Mouse (Mus musculus) C2C12 (cell line): ENCODE data around the gene Rnd3. TPM values are rescaled to one million over a fixed set of nuclear protein-coding genes. Genes with fewer than 3 reads are reported as not detected.

Experiments
- H3K27me3 ChIP-seq: one replicate; pipeline ENCODE4 v1.6.1; 2011; ENCODE audit not compliant: control insufficient read depth, insufficient read depth, insufficient read length
- H3K36me3 ChIP-seq: one replicate; pipeline ENCODE4 v1.6.1; 2011; ENCODE audit not compliant: control insufficient read depth, insufficient read depth
- H3K4me3 ChIP-seq: one replicate; pipeline ENCODE4 v1.5.1; 2011; ENCODE audit warnings: mild to moderate bottlenecking, control low read depth; ENCODE audit not compliant: poor library complexity, insufficient read depth, severe bottlenecking
- H3K79me2 ChIP-seq: one replicate; pipeline ENCODE4 v1.6.1; 2011; ENCODE audit not compliant: control insufficient read depth, insufficient read depth
- H3K79me3 ChIP-seq: one replicate; pipeline ENCODE4 v1.6.1; 2011; ENCODE audit warnings: low read depth, control low read depth
- H3ac ChIP-seq: one replicate; pipeline ENCODE3; 2011; ENCODE audit warnings: low read depth; ENCODE audit not compliant: control insufficient read depth, insufficient read length
- CEBPB ChIP-seq: IDR thresholded peaks from one replicate; pipeline ENCODE4 v1.6.1; 2011; ENCODE audit warnings: low read depth, mild to moderate bottlenecking, control low read depth, moderate library complexity
- CTCF ChIP-seq: IDR thresholded peaks from one replicate; pipeline ENCODE4 v1.5.1; 2011; ENCODE audit not compliant: control insufficient read depth, insufficient read depth, insufficient read length
- FOSL1 ChIP-seq: IDR thresholded peaks from one replicate; pipeline ENCODE4 v1.8.0; 2011; ENCODE audit warnings: mild to moderate bottlenecking, low read length; ENCODE audit not compliant: poor library complexity, insufficient read depth, severe bottlenecking
- MAX ChIP-seq: IDR thresholded peaks from one replicate; pipeline ENCODE4 v1.6.1; 2011; ENCODE audit warnings: mild to moderate bottlenecking, control low read depth
- MYOD1 ChIP-seq: IDR thresholded peaks from one replicate; pipeline ENCODE4 v1.6.1; 2011; ENCODE audit warnings: low read depth; ENCODE audit not compliant: control insufficient read depth, insufficient read length
- MYOG ChIP-seq: IDR thresholded peaks from one replicate; pipeline ENCODE4 v1.6.1; 2011; ENCODE audit not compliant: control insufficient read depth, insufficient read length; ENCODE audit errors: extremely low read depth
- USF1 ChIP-seq: IDR thresholded peaks from one replicate; pipeline ENCODE4 v1.6.1; 2011; ENCODE audit warnings: low read depth, mild to moderate bottlenecking, control low read depth, moderate library complexity
- long read RNA-seq, 2 experiments: library from polyadenylated mRNA; unstranded; transcript quantifications; one replicate each; pipeline ENCODE4 v2.0.0; 2019 to 2020
- polyA plus RNA-seq: library from polyadenylated mRNA; unstranded; fragments of >200 nt; fragmentation: generic; extraction: Trizol; gene quantifications from one replicate; pipeline ENCODE4 v1.2.1, GENCODE M21; 2012; ENCODE audit warnings: missing spikeins

Rnd3 gene
- polyA plus RNA-seq: 8.5 TPM
- long read RNA-seq, experiment 1, transcript Rnd3-201 (5 exons, 2,828 nt): major isoform, 60 of 69 reads
- long read RNA-seq, experiment 1, partial matches to known transcripts: 7 of 69 reads
- long read RNA-seq, experiment 1, other reads (novel, unspliced or antisense): 2 of 69 reads
- long read RNA-seq, experiment 2, transcript Rnd3-201 (5 exons, 2,828 nt): major isoform, 251 of 253 reads
- long read RNA-seq, experiment 2, partial matches to known transcripts: 0 of 253 reads
- long read RNA-seq, experiment 2, other reads (novel, unspliced or antisense): 2 of 253 reads

DNA sequence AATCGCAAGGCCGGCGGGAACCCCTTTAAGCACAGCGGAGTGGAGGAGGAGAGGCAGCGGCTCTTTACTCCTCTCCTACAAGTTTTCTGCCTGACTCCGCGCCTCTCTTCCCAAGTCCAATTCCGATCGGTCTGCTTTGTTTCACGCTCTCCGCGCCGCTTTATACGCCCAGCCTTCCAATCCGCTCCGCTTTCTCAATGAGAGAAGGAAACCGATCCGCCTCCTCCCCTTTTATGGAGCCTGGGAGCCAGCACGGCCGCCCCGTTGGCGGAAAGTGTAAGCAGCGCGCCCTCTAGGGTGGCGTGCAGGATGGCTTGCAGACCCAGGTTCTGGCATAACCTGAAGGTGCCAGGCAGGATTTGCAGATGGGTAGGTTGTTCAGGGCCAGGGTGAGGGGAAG lies at the start of gene Rnd3:
Rnd3 (minus strand) TSS at position 137 of the 400 bp plus-strand sequence.
- Histone ChIP-seq H3K79me3 (peaks cover 46% of the 10 kb centered on the region), H3K27me3 (no peaks in the 10 kb centered on the region), H3K36me3 (peaks cover 19% of the 10 kb centered on the region), H3ac (peak within 1 kb of the TSS; percentile 91), H3K79me2 (peaks cover 50% of the 10 kb centered on the region), H3K4me3 (peak within 1 kb of the TSS; percentile 97)
- no peak for TF ChIP-seq MYOD1
- peak; percentile 90 for TF ChIP-seq CTCF

DNA sequence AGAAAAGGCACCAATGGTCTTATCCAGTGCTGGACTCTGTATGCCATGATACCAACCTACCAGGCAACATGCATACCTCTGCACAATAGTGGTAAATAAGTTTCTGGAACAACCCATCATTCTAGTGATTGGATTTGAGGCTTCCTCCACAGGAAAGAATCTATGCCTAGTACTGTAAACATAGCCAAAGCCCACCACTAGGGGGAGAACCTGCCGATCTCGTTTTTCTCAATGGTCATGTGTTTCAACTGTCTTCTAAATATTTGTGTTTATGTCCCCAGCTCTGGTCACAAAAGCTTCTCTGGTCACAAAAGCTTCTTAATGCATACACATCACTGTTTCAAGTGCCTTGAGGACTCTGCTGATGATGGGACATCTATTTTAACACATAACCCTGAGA lies 43.4 kb upstream of the Rnd3 start:
- Histone ChIP-seq H3K4me3 (no peak overlapping the region), H3K79me3 (no peaks in the 10 kb centered on the region)
- TF ChIP-seq FOSL1 (no peak), USF1 (no peak), MYOG (no peak)

GRCm38 (mm10) chr2:51185762-51186161 lies 36.9 kb upstream of the Rnd3 start:
- H3K4me3 ChIP-seq: no peak overlapping the region
- TF ChIP-seq FOSL1: no peak
- no peak for TF ChIP-seq CEBPB
- no peak for TF ChIP-seq MYOD1
- no peak for TF ChIP-seq MAX
- no peak for TF ChIP-seq MYOG
- no peak for TF ChIP-seq USF1
- no peak for TF ChIP-seq CTCF
- no peaks in the 10 kb centered on the region for H3K79me2 ChIP-seq
- H3K79me3 ChIP-seq: no peaks in the 10 kb centered on the region
- H3K36me3 ChIP-seq: no peaks in the 10 kb centered on the region
- no peak overlapping the region for H3ac ChIP-seq
- no peaks in the 10 kb centered on the region for H3K27me3 ChIP-seq

More for the DNA sequence above, 43.4 kb upstream of the Rnd3 start:
- H3K27me3 ChIP-seq: no peaks in the 10 kb centered on the region
- H3ac ChIP-seq: no peak overlapping the region
- no peaks in the 10 kb centered on the region for H3K36me3 ChIP-seq
- H3K79me2 ChIP-seq: no peaks in the 10 kb centered on the region

GRCm38 (mm10) chr2:51182990-51183389 lies 34.1 kb upstream of the Rnd3 start:
- Histone ChIP-seq H3K79me3 (no peaks in the 10 kb centered on the region), H3K4me3 (no peak overlapping the region), H3K36me3 (no peaks in the 10 kb centered on the region), H3K27me3 (no peaks in the 10 kb centered on the region), H3ac (no peak overlapping the region), H3K79me2 (no peaks in the 10 kb centered on the region)
- TF ChIP-seq MYOG (no peak), USF1 (no peak), CTCF (no peak), CEBPB (no peak)

DNA sequence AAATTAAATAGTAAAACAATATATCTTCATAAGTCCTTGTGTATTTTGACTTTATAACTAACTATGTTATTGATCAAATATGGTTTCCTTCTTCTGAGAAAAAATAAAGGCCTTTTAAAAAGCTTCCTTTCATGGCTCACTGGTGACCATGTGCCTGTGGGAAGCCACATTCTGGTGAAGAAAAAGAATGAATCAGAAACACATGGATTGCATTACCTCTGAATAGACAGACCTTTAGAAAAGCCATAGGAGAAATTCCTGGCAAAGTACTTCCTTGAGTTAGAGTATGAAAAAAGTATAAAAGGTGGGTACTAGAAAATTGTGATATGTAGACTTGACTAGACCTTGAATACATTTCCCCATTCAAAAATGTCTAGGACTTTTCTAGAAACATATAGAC lies 32.5 kb upstream of the Rnd3 start:
- Histone ChIP-seq H3K36me3 (no peaks in the 10 kb centered on the region), H3K79me3 (no peaks in the 10 kb centered on the region), H3K79me2 (no peaks in the 10 kb centered on the region), H3ac (no peak overlapping the region), H3K4me3 (no peak overlapping the region), H3K27me3 (no peaks in the 10 kb centered on the region)
- TF ChIP-seq CTCF: no peak
- no peak for TF ChIP-seq MAX
- no peak for TF ChIP-seq MYOG
- no peak for TF ChIP-seq FOSL1
- no peak for TF ChIP-seq MYOD1
- TF ChIP-seq USF1: no peak
- TF ChIP-seq CEBPB: no peak

DNA sequence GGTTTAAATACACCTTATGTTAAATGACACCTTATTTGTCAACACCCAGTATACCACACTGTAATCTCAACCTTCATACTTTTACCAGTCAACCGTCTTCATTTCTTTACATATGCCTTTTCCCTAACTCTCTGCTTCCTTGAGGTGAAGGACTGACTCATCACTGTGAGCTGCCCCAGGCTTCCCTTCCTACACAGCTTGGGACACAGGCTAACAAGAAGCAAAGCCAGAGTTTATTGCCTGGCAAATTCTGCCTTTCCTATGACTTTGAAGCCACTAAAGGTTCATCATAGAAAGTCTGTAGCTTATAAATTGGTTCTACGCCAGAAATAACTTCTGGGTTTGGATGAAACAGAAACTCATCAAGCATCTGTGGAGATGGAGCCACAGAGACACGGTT lies 30.2 kb upstream of the Rnd3 start:
- Histone ChIP-seq H3K27me3 (no peaks in the 10 kb centered on the region), H3K79me2 (no peaks in the 10 kb centered on the region), H3K79me3 (no peaks in the 10 kb centered on the region), H3K4me3 (no peak overlapping the region), H3ac (no peak overlapping the region), H3K36me3 (no peaks in the 10 kb centered on the region)
- no peak for TF ChIP-seq USF1
- TF ChIP-seq CEBPB: no peak
- TF ChIP-seq FOSL1: no peak
- TF ChIP-seq MAX: no peak
- TF ChIP-seq MYOD1: no peak
- TF ChIP-seq CTCF: no peak
- no peak for TF ChIP-seq MYOG
